Mouse (Mus musculus) heart, postnatal 10 days (tissue): Measurements from ENCODE around the gene Uap1. TPM values are rescaled to one million over a fixed set of nuclear protein-coding genes. Genes with fewer than 3 reads are reported as not detected.
"Not testable (repeated sequence)": the region's sequence is repeated elsewhere in the genome, so short reads cannot be mapped to it uniquely, and the experiment has no call there.

Experiments
- DNase-seq, 2 experiments: peaks; one replicate each; pipeline ENCODE4 v3.0.0; 2021
- intact Hi-C: fragments of 180-260 bp; cut with DNase I; formaldehyde crosslinking; loops from one replicate; pipeline ENCODE4 v1.15.1; 2025
- total RNA-seq, 2 experiments: library from RNA; stranded (reverse); gene quantifications; 2 replicates each; pipeline ENCODE4 v1.2.3; 2021

The Uap1 gene
- total RNA-seq, 2 experiments from 2014 or later = 47.0 to 48.0 TPM

DNA sequence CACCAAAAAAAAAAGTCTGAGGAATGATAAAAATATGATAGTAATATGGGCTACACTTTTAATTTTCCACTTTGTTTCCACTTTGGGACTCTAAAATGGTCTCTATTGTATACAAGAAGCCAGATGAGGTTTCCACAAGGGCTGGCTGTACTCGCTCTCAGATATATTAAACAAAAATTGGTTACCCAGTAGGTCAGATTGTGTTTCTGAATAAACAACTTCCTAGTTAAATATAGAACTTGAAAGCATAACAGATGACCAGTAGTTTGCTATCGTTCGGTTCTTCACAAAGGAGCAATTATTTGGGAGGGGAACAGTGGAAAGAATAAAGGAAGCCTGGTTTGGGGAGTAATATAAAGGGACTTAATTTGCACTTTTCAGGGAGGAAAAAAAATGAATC is 43.8 kb downstream of the Uap1 start:
- DNase-seq = no peak
- intact Hi-C loops = loop anchor here (5.0 to 10.0 kb wide), 2 partner anchors 84 to 456 kb away; no protein-coding TSS in a partner anchor

DNA sequence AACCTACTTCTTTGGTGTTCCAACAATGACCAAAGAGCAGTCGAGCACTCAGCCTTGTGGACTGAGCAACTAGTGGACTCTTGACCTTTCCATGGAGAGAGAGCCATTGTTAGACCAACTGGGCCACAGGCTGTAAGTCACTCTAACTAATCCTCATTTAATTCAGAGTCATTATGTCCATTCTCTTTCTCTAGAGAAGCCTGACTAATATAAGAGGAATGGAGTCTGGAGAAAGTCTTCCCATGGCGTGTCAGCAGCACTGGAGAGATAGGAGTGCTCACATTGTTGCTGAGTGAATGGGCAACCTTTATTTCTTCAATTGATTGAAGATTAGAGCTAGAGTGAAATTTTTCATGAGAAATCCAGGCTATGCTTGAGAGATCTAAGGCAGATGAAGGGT is 50.1 kb downstream of the Uap1 start:
- intact Hi-C loops = no loop called here
- no peak for DNase-seq

DNA sequence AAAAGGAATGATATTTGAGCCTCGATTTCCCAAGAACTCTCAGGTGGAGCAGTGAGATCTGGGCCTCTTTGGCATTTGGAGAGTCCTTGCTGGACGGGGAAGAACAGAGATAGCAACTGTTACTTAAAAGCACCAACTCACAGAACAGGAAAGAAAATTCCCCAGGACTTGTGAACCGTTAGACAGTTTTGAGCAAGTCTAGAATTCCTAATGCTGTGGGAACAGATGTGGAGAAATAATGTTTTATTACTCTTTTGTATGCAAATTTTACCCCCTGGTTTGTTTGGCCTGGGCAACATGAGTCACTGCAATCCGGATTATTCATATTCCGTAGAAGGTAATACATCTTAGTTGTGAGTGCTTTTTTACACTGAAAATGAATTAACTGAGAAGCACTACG is 61.1 kb downstream of the Uap1 start:
- intact Hi-C loops = no loop called here
- no peak for DNase-seq

DNA sequence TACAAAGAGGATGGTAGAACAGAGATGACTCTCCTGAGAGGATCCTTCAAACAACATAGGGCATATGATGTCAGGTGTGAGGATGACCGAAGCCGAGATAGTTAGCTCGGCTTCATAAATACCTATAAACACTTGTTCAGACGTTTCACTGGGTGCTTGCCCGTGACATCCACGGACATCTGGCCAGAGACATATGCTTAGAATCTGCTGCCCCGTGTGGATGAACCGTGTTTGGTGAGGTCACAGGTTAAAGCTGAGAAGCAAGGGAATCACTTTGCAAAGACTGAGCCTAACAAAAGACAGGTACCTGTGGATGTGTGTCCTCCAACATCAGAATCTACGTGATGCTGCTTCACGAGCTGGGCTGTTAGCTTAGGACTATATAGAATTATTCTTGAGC is 62.5 kb downstream of the Uap1 start:
- intact Hi-C loops = no loop called here

DNA sequence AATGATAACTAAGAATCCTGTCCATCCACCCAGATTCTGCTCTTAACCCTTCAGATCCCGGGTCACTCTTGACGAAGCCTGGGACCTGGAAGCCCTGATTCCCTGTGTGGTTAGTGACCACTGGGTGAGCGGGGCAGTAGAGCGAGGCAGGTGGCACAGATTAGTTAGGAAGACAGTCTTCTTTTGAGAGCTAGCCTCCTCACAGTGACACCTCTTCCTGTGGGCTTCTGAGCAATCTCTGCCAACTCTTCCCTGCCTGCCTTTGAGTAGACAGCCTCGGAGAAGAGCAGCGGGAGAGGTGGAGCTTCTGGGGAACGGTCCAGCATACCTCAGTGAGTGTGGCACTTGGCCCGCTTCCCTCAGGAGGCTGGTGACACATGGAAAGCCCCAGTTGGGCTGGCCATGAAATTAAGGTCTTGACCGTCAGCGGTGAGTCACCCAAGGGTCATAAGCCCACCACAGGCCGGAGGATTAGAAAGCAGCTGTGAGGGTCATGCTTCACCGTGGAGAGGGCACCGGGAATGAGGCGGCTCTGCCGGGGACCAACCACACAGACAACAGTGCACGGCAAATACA is 63.0 kb downstream of the Uap1 start:
- intact Hi-C loops = no loop called here
- DNase-seq = peak in 1 of 2 experiments; percentile 12

More for the DNA sequence above, 62.5 kb downstream of the Uap1 start:
- no peak for DNase-seq

DNA sequence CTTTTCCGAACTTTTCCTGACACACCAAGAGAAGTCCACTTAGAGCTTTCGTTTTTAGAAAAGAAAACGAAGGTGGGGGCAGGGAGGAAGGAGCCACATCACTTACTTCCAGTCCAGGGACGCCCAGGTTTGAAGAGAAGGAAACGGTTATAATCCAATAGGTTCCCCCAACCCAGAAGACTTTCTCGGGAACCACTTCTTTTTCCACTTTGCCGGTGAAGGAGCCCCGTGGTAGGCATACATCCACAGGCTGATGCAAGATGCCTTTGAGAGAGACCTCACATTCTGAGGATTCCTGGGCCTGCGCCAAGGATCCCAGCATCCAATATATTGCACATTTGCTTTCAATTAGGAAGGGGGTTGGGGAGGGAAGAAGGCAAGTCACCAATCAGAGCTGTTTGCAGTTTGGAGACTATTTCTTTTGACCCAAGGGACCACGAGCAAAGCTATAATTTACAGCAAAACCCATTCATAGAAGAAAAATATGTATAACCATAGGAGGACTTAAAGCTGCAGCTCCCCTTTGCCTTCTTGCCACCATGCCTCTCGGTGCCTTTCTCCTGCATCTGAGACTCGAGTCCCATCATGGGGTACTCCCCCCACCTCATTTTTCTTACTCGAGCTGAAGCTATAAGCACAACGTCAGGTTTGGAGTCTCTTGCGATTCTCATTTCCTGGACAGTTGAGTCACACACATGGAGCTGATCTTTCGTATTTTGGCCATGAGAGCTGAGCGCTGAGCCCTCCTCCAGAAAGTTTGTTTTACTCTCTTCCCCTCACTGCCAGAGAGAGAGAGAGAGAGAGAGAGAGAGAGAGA is 64.0 kb downstream of the Uap1 start, which contains the start of gene Ddr2:
TSS of gene Ddr2 (minus strand) at position 247 of the 817 bp plus-strand sequence.
- DNase-seq = peak; percentile 79 to 81
- intact Hi-C loops = no loop called here

DNA sequence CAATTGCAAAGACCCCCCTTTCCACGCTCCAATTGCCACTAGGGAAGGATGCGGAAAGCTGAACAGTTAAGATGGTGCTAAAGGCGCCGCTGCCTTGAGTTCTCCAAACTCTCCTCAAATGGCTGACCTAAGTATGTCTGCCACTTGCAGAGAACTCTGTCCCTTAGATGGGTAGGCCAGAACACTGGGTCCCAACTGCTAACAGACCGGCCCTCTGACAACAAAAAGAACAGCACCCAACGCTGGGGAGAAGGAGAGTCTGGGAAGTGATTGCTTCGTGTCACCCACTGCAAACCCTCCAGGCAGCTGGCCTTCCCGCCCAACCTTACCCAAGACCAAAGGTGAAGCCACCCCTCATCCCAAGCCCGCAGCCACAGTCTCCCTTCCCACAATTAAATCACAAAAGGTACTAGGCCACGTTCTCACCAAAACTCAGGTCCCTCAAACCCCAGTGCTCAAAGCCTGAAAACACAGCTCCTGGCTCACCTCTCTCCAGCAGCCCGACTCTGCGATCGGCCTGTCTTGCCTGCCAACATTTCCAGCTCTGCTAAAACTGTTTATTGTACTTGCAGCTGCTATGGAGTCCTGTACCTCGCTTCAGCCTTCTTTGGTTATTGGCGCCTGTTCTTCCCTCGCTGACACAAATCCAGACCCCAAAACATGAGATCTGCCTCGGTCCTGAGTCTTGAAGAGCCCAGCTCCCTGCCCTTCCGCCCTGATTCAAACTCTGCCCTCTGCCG is 64.8 kb downstream of the Uap1 start:
- intact Hi-C loops = loop anchor here (5.0 kb wide), 1 partner anchor 53 kb away; no protein-coding TSS in a partner anchor

DNA sequence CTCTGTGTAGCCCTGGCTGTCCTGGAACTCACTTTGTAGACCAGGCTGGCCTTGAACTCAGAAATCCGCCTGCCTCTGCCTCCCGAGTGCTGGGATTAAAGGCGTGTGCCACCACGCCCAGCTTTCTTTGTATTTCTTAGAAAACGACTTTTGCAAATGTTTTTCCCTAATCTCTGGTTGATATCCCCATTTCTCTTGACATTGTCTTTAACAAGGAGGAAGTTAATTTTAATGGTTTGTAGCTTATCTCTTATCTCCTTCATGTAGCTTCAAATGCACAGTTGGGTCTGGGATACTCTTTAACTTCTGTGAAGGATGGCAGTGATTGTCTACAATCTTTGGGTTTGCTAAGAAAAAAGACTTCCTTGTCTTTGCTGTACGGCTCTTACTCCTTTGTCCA is 71.9 kb downstream of the Uap1 start:
- intact Hi-C loops, DNase-seq: not testable (repeated sequence)

More for the DNA sequence above, 64.8 kb downstream of the Uap1 start:
- DNase-seq = peak; percentile 35 to 51

Other genes with a start within 250 kb of the Uap1 start
- gene Ccdc190, start 246.3 kb downstream of the Uap1 start, total RNA-seq = under 1 TPM in 1 of 2 experiments, not detected in 1; 0.14 TPM
- gene Hsd17b7, start 205.7 kb downstream of the Uap1 start, total RNA-seq = 10 to 100 TPM; 24.5 to 29.4 TPM
- gene Ddr2, start 64.2 kb downstream of the Uap1 start, total RNA-seq = 10 to 100 TPM; 27.8 to 30.5 TPM
- 10 to 100 TPM; 21.2 to 22.2 TPM for gene Uhmk1, start 40.4 kb upstream of the Uap1 start, total RNA-seq
- gene Sh2d1b2, start 57.8 kb upstream of the Uap1 start, total RNA-seq = not detected
- gene Sh2d1b1, start 102.4 kb upstream of the Uap1 start, total RNA-seq = under 1 TPM; 0.10 to 0.12 TPM
- 1 to 10 TPM; 7.5 to 8.8 TPM for gene Gm7694, start 131.4 kb upstream of the Uap1 start, total RNA-seq
- gene Spata46, start 133.8 kb upstream of the Uap1 start, total RNA-seq = not detected